Mouse (Mus musculus) MEL-GATA-1-ER (cell line): ENCODE results near the gene Scgb1b11.
"Not testable (repeated sequence)": the region's sequence is repeated elsewhere in the genome, so short reads cannot be mapped to it uniquely, and the experiment has no call there.

Experiments
- DNase-seq: peaks from one replicate; pipeline ENCODE4 v3.0.0-alpha.2; 2012; ENCODE audit warnings: low read depth; ENCODE audit errors: extremely low read depth

Gene Scgb1b11

GRCm38 (mm10) chr7:32222540-32222939 is at the start of gene Scgb1b11:
TSS of gene Scgb1b11 (plus strand) at chr7:32222840.
- not testable (repeated sequence) for DNase-seq

- not testable (repeated sequence) for DNase-seq
Observed at GRCm38 (mm10) chr7:32211045-32211444, 11.6 kb upstream of the Scgb1b11 start, which contains the start of gene Scgb2b11. TSS of gene Scgb2b11 (minus strand) at chr7:32211145.
